Mouse (Mus musculus) embryonic facial prominence, embryonic 11.5 days (tissue): ENCODE results near the gene 1810010H24Rik. TPM values are rescaled to one million over a fixed set of nuclear protein-coding genes. Genes with fewer than 3 reads are reported as not detected.

ENCODE experiments used
- ATAC-seq: fragments of 200-750 bp; cut with Nextera tagmentation; replicated peaks from 2 replicates; pipeline ENCODE4 v1.8.0; 2017; ENCODE audit warnings: low read depth; ENCODE audit not compliant: insufficient number of reproducible peaks, low FRiP score, low TSS enrichment
- DNase-seq: peaks from one replicate; pipeline ENCODE4 v3.0.0-alpha.2; 2015; ENCODE audit warnings: low spot score
- H3K27ac ChIP-seq: fragments of 300-500 bp; sonication (generic); replicated peaks from 2 replicates; pipeline ENCODE4 v1.5.1; 2014; ENCODE audit warnings: mild to moderate bottlenecking, low read depth, low read length, control low read depth
- H3K27me3 ChIP-seq: fragments of 300-500 bp; sonication (generic); 2 replicates; pipeline ENCODE4 v1.6.1; 2014; ENCODE audit warnings: mild to moderate bottlenecking, low read length, moderate library complexity, mixed read lengths; ENCODE audit not compliant: control insufficient read depth, insufficient read depth
- H3K36me3 ChIP-seq: fragments of 300-500 bp; sonication (generic); replicated peaks from 2 replicates; pipeline ENCODE4 v1.6.1; 2014; ENCODE audit warnings: low read depth, mild to moderate bottlenecking, low read length, moderate library complexity, mixed read lengths; ENCODE audit not compliant: control insufficient read depth, insufficient read depth
- H3K4me1 ChIP-seq: fragments of 300-500 bp; sonication (generic); 2 replicates; pipeline ENCODE4 v1.6.1; 2014; ENCODE audit warnings: low read length, mixed read lengths; ENCODE audit not compliant: control insufficient read depth, insufficient read depth
- H3K4me2 ChIP-seq: fragments of 300-500 bp; sonication (generic); 2 replicates; pipeline ENCODE4 v1.6.1; 2014; ENCODE audit warnings: low read depth, mild to moderate bottlenecking, control low read depth, low read length, moderate library complexity
- H3K4me3 ChIP-seq: fragments of 300-500 bp; sonication (generic); 2 replicates; pipeline ENCODE4 v1.5.1; 2014; ENCODE audit warnings: low read depth, low read length, control low read depth
- H3K9ac ChIP-seq: fragments of 300-500 bp; sonication (generic); replicated peaks from 2 replicates; pipeline ENCODE4 v1.6.1; 2014; ENCODE audit warnings: mild to moderate bottlenecking, control low read depth, low read length
- H3K9me3 ChIP-seq: fragments of 300-500 bp; sonication (generic); replicated peaks from 2 replicates; pipeline ENCODE4 v1.6.1; 2016; ENCODE audit warnings: mild to moderate bottlenecking, low read length, inconsistent platforms, mixed read lengths; ENCODE audit not compliant: control insufficient read depth
- WGBS: fragments of 180-500 bp; shearing (Covaris S2); extraction: QIAGEN DNeasy Blood & Tissue Kit; methylation state at CpG from one replicate; pipeline ENCODE4 v1.1.7; 2014; 5-methylcytosine and 5-hydroxymethylcytosine counted together
- polyA plus RNA-seq: library from polyadenylated mRNA; unstranded; fragments of >200 nt; fragmentation: Nextera tagmentation; extraction: Ambion mirVana; gene quantifications from 2 replicates; pipeline ENCODE4 v1.2.1, GENCODE M21; 2014

Gene 1810010H24Rik
- polyA plus RNA-seq, 1 experiment from 2014 or later = 3.4 TPM

DNA sequence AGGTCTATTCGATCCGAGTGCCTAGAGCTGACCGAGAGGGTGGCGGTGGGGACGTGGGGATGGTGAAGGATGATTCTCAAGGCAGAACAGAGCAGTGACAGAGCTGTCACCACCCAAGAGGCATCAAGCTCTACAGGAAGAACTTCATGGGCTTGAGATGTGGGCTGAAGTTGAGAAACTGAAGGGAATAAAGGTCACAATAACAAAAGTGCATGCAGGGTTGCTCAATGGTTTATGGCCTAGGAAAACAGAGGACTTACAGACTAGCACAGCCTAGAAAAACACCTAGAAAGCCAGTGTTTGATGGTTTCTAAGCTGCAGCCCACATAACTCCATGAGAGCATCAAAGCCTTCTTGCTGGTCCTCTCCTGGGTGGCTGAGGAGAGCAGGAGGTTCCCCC is 13.9 kb downstream of the 1810010H24Rik start:
- no peaks in the 10 kb centered on the region for H3K27me3 ChIP-seq
- ATAC-seq (no peak), DNase-seq (no peak)
- H3K4me2 ChIP-seq = no peak overlapping the region
- no peaks in the 10 kb centered on the region for H3K9me3 ChIP-seq
- WGBS = 92% methylated on average over 5 of the region's 5 CpGs
- no peaks in the 10 kb centered on the region for H3K4me1 ChIP-seq
- H3K36me3 ChIP-seq = peaks cover 10% of the 10 kb centered on the region
- no peak overlapping the region for H3K9ac ChIP-seq
- H3K4me3 ChIP-seq = no peak overlapping the region
- no peak overlapping the region for H3K27ac ChIP-seq

DNA sequence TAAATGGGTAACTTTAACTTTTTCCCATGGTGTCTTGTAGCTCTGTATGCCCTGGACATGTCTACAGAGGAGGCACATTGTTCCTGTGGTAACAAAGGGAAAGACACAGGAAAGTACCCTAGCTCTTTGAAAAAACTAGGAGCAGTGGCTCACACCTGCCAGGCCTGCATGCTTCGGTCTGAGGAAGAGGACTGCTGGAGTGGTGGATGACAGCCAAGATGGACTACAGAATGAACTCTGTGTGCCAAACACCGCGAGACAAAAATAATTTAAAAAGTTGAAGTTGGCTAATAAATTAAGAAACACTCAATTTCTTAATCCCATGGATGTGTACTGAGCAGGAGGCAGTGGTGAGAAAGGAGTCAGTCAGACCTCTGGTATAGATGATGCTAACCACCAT is 15.9 kb downstream of the 1810010H24Rik start:
- ATAC-seq (0 out of 2 replicates have a peak, but pooled peaks have one; percentile 55), DNase-seq (no peak)
- Histone ChIP-seq H3K4me3 (no peak overlapping the region), H3K36me3 (peaks cover 12% of the 10 kb centered on the region), H3K27ac (no peak overlapping the region), H3K9ac (no peak overlapping the region), H3K4me1 (no peaks in the 10 kb centered on the region), H3K9me3 (no peaks in the 10 kb centered on the region), H3K4me2 (no peak overlapping the region), H3K27me3 (no peaks in the 10 kb centered on the region)
- WGBS = 93% methylated on average over 3 of the region's 3 CpGs

DNA sequence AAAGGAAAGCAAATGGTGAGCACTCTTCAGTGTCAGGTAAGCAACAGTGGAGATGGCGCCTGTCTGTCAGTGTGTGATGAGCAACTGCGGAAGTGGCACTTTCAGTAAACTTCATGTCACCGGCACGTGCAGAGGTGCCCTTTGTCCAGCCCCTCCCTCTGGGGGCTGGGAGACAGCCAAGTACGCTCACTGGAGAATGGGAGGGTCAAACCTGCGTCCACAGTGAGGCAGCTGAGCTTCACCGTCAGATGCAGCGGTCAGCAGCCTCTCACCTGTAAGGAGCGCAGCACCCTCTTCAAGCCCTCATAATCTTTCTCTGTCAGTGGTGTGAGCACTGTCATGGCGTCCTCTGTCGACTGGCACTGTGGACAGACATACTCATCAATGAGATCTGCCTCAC is 17.9 kb downstream of the 1810010H24Rik start:
- DNase-seq (no peak), ATAC-seq (no peak)
- H3K4me3 ChIP-seq = no peak overlapping the region
- WGBS = 95% methylated on average over 11 of the region's 11 CpGs
- H3K4me2 ChIP-seq = no peak overlapping the region
- H3K36me3 ChIP-seq = peaks cover 12% of the 10 kb centered on the region
- no peaks in the 10 kb centered on the region for H3K4me1 ChIP-seq
- no peak overlapping the region for H3K27ac ChIP-seq
- H3K9ac ChIP-seq = no peak overlapping the region
- H3K27me3 ChIP-seq = no peaks in the 10 kb centered on the region
- no peaks in the 10 kb centered on the region for H3K9me3 ChIP-seq

DNA sequence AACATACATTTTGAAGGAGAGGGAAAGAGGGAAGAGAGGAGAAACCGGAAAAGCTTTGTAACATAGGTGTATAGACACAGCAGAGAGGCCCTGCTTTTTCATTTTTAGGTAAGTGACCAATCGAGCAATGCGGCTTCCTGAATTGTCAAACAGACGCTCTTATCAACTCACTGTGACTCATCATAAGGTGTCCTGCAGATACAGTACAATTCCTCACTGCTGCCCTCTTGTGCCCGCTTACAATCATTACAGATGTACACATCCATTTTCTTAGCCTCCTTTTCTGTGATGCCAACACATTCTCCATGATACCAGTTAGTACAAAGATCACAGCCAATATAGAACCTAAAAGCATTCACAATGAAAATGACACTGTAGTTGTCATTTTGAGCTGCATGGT is 18.8 kb downstream of the 1810010H24Rik start:
- H3K27me3 ChIP-seq = no peaks in the 10 kb centered on the region
- peak; percentile 76 for DNase-seq
- no peak overlapping the region for H3K9ac ChIP-seq
- no peak overlapping the region for H3K27ac ChIP-seq
- H3K36me3 ChIP-seq = peaks cover 11% of the 10 kb centered on the region
- 59% methylated on average over 5 of the region's 5 CpGs for WGBS
- no peaks in the 10 kb centered on the region for H3K9me3 ChIP-seq
- no peak for ATAC-seq
- H3K4me2 ChIP-seq = no peak overlapping the region
- no peak overlapping the region for H3K4me3 ChIP-seq
- H3K4me1 ChIP-seq = no peaks in the 10 kb centered on the region

DNA sequence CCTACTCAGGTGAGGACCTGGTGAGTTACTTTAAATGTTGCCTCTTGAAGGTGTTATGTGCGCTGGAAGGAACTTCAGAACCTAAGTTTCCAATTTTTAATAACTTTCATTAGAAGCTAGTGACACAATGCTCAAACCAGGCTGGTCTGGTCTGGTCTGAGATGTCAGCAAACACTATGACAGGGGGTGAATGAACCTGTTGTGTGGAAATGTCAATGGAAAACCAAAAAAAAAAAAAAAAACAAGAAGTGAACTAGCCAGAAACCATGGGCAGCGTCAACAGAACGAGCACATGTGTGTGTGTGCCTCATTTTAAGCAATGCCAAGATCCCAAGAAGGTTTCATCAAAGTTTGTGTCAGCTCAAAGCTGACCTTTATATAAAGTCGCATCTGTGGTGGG is 20.1 kb downstream of the 1810010H24Rik start:
- Histone ChIP-seq H3K27me3 (no peaks in the 10 kb centered on the region), H3K4me1 (no peaks in the 10 kb centered on the region), H3K4me2 (no peak overlapping the region), H3K9ac (no peak overlapping the region), H3K4me3 (no peak overlapping the region), H3K36me3 (peaks cover 9% of the 10 kb centered on the region), H3K9me3 (no peaks in the 10 kb centered on the region), H3K27ac (no peak overlapping the region)
- DNase-seq (no peak), ATAC-seq (no peak)
- WGBS = 92% methylated on average over 4 of the region's 4 CpGs

DNA sequence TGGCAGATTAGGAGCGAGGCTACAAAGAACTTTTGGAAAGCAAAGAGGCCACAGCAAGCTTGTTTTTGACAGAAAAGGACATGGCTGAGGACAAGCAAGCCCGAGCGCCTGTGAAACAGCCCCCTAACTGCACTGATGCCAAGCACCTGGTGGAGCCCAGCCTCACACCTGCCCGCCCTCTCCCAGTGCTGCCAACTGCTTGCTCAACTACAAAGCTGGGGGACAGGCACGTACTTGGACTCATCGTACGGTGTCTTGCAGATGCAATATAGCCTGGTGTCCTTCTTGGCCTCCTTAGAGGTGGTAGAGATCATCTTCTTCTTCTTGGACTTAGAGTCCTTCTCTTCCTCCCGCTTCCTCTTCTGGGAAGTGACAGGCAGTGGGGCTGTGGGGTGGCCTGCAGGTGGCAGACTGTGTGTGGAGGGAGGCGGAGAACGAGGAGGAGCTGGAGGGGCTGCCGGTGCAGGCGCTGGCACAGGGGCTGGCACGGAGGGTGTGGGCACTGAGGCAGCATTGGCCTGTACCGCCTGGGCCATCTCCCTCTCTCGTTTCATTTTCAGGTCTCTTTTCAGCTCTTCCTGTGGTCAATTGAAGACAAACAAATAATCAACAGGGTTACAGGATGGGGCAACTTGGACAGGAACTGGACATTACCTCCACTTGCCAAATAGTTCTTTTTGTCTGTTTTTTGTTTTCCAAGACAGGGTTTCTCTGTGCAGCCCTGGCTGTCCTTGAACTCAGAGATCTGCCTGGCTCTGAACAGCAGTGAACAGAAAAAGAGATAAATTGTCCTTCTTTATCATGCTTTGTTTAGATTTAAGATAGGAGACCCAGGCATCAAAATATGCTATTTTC is 21.5 kb downstream of the 1810010H24Rik start:
- H3K4me2 ChIP-seq = no peak overlapping the region
- no peaks in the 10 kb centered on the region for H3K9me3 ChIP-seq
- no peak for DNase-seq
- peaks cover 6% of the 10 kb centered on the region for H3K36me3 ChIP-seq
- H3K9ac ChIP-seq = no peak overlapping the region
- no peaks in the 10 kb centered on the region for H3K4me1 ChIP-seq
- no peak overlapping the region for H3K27ac ChIP-seq
- ATAC-seq = no peak
- H3K4me3 ChIP-seq = no peak overlapping the region
- H3K27me3 ChIP-seq = no peaks in the 10 kb centered on the region
- 90% methylated on average over 15 of the region's 15 CpGs for WGBS

DNA sequence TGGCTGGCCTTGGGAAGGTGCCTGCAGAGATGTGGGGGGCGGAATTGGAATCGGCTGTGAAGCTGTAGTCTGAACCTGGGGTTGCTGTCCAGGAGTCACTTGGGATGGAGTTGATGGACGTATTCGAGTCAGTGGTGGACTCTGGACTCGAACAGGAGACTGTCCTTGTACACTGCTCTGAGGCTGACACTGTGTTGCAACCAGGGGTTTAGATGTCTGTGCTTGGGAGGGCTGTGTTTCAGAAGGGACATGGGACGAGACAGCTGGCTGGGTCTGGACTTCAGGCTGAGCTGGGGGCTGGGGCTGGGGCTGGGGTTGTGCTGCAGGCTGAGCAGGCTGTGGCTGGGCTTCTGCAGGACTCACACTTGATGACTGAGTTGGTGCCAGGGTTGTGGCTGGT is 29.4 kb downstream of the 1810010H24Rik start:
- ATAC-seq = no peak
- H3K4me3 ChIP-seq = no peak overlapping the region
- DNase-seq = no peak
- H3K27ac ChIP-seq = no peak overlapping the region
- H3K9me3 ChIP-seq = no peaks in the 10 kb centered on the region
- H3K4me2 ChIP-seq = no peak overlapping the region
- H3K9ac ChIP-seq = no peak overlapping the region
- H3K27me3 ChIP-seq = no peaks in the 10 kb centered on the region
- 91% methylated on average over 6 of the region's 6 CpGs for WGBS
- no peaks in the 10 kb centered on the region for H3K4me1 ChIP-seq
- peaks cover 32% of the 10 kb centered on the region for H3K36me3 ChIP-seq

DNA sequence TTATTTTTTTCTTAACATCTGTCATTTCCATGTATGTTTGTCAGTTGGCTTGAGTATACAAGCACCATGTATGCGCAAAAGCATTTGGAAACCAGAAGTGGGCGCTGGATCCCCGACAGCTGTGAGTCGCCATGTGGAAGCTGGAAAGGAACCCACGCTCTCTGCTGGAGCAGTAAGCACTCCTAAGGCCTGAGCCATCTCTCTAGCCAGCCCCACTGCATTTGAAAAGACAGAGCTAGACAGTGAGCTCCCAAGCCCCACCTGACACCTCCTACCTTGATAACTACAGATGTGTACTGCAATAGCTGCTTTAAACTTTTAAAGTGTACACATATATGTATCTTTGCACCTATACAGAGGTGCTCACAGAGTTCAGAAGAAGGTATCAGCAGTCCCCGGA is 31.9 kb downstream of the 1810010H24Rik start:
- H3K36me3 ChIP-seq = peaks cover 41% of the 10 kb centered on the region
- no peak overlapping the region for H3K27ac ChIP-seq
- no peak for ATAC-seq
- H3K4me2 ChIP-seq = no peak overlapping the region
- H3K27me3 ChIP-seq = no peaks in the 10 kb centered on the region
- H3K9ac ChIP-seq = no peak overlapping the region
- no peaks in the 10 kb centered on the region for H3K9me3 ChIP-seq
- WGBS = 93% methylated on average over 6 of the region's 6 CpGs
- no peaks in the 10 kb centered on the region for H3K4me1 ChIP-seq
- DNase-seq = no peak
- H3K4me3 ChIP-seq = no peak overlapping the region
